Mouse (Mus musculus): ENCODE measurements around the gene Ablim2.

GRCm38 (mm10) chr5:35931296-35931695, 173.6 kb downstream of the Ablim2 start:
- no peak for TF ChIP-seq CTCF (IDR thresholded peaks at IDR 0.05; ENCODE audit: insufficient read depth, low read depth, low read length)
- no peak for TF ChIP-seq POLR2A (IDR thresholded peaks at IDR 0.05; ENCODE audit: insufficient read depth, low read depth, low read length)
